Mouse (Mus musculus) hindbrain, embryonic 11.5 days (tissue): ENCODE measurements around the gene Tbc1d30. TPM values are rescaled to one million over a fixed set of nuclear protein-coding genes. Genes with fewer than 3 reads are reported as not detected.

Source experiments
- ATAC-seq: fragments of 200-750 bp; cut with Nextera tagmentation; 2 replicates; pipeline ENCODE4 v1.8.0; 2017; ENCODE audit warnings: mild to moderate bottlenecking, moderate TSS enrichment, moderate library complexity; ENCODE audit not compliant: low FRiP score
- DNase-seq: peaks from one replicate; pipeline ENCODE4 v3.0.0-alpha.2; 2015; ENCODE audit warnings: low spot score
- H3K27ac ChIP-seq: fragments of 300-500 bp; sonication (generic); 2 replicates; pipeline ENCODE4 v1.5.1; 2014; ENCODE audit warnings: mild to moderate bottlenecking, low read depth, low read length
- H3K27me3 ChIP-seq: fragments of 300-500 bp; sonication (generic); 2 replicates; pipeline ENCODE4 v1.6.1; 2014; ENCODE audit warnings: mild to moderate bottlenecking, low read length, moderate library complexity, mixed read lengths; ENCODE audit not compliant: control insufficient read depth, insufficient read depth
- H3K36me3 ChIP-seq: fragments of 300-500 bp; sonication (generic); 2 replicates; pipeline ENCODE4 v1.6.1; 2014; ENCODE audit warnings: mild to moderate bottlenecking, low read length, moderate library complexity, mixed read lengths; ENCODE audit not compliant: control insufficient read depth, insufficient read depth
- H3K4me1 ChIP-seq: fragments of 300-500 bp; sonication (generic); replicated peaks from 2 replicates; pipeline ENCODE4 v1.6.1; 2014; ENCODE audit warnings: low read length, mixed read lengths; ENCODE audit not compliant: control insufficient read depth, insufficient read depth
- H3K4me2 ChIP-seq: fragments of 300-500 bp; sonication (generic); replicated peaks from 2 replicates; pipeline ENCODE4 v1.6.1; 2014; ENCODE audit warnings: mild to moderate bottlenecking, low read depth, low read length
- H3K4me3 ChIP-seq: fragments of 300-500 bp; sonication (generic); 2 replicates; pipeline ENCODE4 v1.5.1; 2014; ENCODE audit warnings: low read depth, low read length
- H3K9ac ChIP-seq: fragments of 300-500 bp; sonication (generic); 2 replicates; pipeline ENCODE4 v1.6.1; 2014; ENCODE audit warnings: low read depth, low read length
- H3K9me3 ChIP-seq: fragments of 300-500 bp; sonication (generic); 2 replicates; pipeline ENCODE4 v1.6.1; 2016; ENCODE audit warnings: low read length; ENCODE audit not compliant: control insufficient read depth
- WGBS: fragments of 180-500 bp; shearing (Covaris S2); extraction: QIAGEN DNeasy Blood & Tissue Kit; methylation state at CpG from one replicate; pipeline ENCODE4 v1.1.7; 2014; 5-methylcytosine and 5-hydroxymethylcytosine counted together
- polyA plus RNA-seq: library from polyadenylated mRNA; unstranded; fragments of >200 nt; fragmentation: Nextera tagmentation; extraction: Ambion mirVana; gene quantifications from 2 replicates; pipeline ENCODE4 v1.2.1, GENCODE M21; 2014

The Tbc1d30 gene
- polyA plus RNA-seq, 1 experiment from 2014 or later, result 4.7 TPM

DNA sequence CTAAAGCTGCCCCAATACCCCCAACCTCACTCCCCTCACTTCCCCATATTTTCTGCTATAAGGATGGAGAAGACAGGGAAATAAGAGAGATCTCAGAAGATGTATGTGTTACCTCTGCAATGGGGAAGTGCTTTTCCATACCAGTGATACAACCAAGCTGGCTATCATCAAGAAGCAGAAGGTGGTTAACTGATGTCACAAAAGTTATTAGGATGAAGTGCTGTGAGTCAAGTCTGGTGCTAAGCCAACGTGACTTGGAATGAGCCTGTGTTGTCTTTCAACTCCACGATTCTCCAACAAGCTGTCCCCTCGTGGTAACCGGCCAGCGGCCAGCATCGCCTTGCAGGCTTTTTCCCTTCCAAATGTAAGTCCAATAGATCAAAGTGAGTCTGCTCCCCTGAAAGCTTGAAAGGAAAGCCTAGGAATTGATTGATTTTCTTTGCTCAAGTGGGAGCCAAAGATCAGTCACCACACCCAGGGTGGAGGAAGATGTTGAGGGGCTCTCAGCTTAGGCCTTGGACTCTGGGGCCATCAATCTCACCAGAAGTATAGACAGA, 90.0 kb downstream of the Tbc1d30 start:
- 84% methylated on average over 6 of the region's 6 CpGs for WGBS
- no peak for ATAC-seq
- H3K27me3 ChIP-seq, result no peaks in the 10 kb centered on the region

DNA sequence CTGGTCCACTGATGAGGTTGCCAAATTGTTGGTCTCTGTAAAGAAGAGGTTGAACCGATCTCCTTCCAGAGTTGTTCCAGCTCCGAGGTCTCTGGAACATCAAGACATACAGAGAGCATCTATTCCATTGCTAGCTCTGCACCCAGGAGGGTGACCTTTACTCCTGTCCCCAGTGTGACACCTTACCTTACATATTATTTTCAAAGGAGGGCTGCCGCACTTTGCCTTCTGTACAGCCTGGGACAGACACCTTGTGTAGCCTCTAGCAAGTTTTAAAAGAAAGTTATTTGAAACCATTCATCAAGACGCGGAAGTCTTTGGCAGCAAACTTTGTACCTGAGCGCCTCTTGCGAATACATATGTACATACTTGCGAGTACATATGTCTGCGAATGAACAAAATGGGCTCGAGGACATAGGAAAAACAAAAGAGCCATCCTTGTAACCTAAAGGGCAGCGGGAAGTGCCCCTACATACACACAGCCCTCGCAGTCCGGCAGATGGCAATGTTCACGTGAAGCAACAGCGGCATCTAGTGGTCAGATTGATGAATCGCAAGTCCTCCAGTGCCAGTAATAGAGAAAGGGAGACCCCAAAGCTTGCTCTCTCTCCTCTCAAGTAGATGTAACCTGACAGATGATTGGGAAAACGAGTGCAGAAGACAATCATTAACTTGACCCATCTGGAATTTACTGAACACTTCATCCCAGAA, 94.8 kb downstream of the Tbc1d30 start:
- Histone ChIP-seq H3K4me1 (no peaks in the 10 kb centered on the region), H3K27ac (no peak overlapping the region), H3K36me3 (no peaks in the 10 kb centered on the region), H3K9ac (no peak overlapping the region), H3K9me3 (no peaks in the 10 kb centered on the region), H3K27me3 (no peaks in the 10 kb centered on the region), H3K4me3 (no peak overlapping the region), H3K4me2 (no peak overlapping the region)
- ATAC-seq (peak; percentile 66; the same call in 1 of the 2 replicates), DNase-seq (peak; percentile 89)
- WGBS, result 25% methylated on average over 17 of the region's 17 CpGs

More for the DNA sequence above, 90.0 kb downstream of the Tbc1d30 start:
- Histone ChIP-seq H3K27ac (no peak overlapping the region), H3K36me3 (no peaks in the 10 kb centered on the region), H3K4me3 (no peak overlapping the region), H3K4me1 (no peaks in the 10 kb centered on the region), H3K9ac (no peak overlapping the region), H3K4me2 (no peak overlapping the region), H3K9me3 (no peaks in the 10 kb centered on the region)
- no peak for DNase-seq

DNA sequence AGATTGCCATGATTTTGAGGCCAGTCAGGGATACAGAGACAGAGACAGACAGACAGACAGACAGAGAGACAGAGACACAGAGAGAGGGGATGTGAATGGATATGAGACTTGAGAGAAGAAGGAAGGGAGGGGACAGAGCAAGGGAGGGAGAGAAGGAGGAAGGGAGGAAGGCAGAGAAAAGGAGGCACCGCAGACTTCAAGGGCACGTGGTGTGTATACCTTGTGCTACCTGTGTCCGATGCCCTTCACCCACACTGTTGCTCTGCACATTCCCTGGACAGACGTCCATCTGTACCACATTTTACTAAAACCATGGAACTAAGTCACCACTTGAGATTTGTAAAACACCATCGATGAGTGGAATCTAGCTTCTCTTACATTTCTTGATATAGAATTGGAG, 95.6 kb downstream of the Tbc1d30 start:
- ATAC-seq (no peak), DNase-seq (no peak)
- H3K9ac ChIP-seq, result no peak overlapping the region
- H3K4me3 ChIP-seq, result no peak overlapping the region
- no peaks in the 10 kb centered on the region for H3K9me3 ChIP-seq
- H3K27ac ChIP-seq, result no peak overlapping the region
- H3K4me1 ChIP-seq, result no peaks in the 10 kb centered on the region
- WGBS, result 91% methylated on average over 5 of the region's 5 CpGs
- H3K36me3 ChIP-seq, result no peaks in the 10 kb centered on the region
- H3K4me2 ChIP-seq, result no peak overlapping the region
- H3K27me3 ChIP-seq, result no peaks in the 10 kb centered on the region

DNA sequence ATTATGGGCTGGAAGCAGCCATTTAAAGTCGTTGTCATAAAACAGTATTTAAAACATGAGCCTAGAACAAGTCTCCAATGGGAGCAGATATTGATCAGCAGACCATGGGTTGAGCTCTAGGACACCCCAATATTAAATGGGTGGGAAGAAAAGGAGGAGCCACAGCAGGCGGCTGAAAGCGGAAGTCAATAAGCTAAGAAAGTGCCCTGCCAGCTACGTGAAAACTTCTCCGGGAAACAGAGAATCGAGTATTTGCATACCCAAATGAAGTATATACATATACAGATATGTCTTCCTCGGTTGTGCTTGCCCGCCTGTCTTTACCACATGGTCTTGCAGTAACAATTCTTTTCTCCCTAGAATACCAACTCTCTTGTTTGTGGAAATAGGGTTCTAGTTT, 96.7 kb downstream of the Tbc1d30 start:
- ATAC-seq, result no peak
- Histone ChIP-seq H3K9me3 (no peaks in the 10 kb centered on the region), H3K4me3 (no peak overlapping the region), H3K4me2 (no peak overlapping the region), H3K27ac (no peak overlapping the region), H3K36me3 (no peaks in the 10 kb centered on the region), H3K9ac (no peak overlapping the region), H3K4me1 (no peaks in the 10 kb centered on the region), H3K27me3 (no peaks in the 10 kb centered on the region)
- 81% methylated on average over 8 of the region's 8 CpGs for WGBS
- no peak for DNase-seq

DNA sequence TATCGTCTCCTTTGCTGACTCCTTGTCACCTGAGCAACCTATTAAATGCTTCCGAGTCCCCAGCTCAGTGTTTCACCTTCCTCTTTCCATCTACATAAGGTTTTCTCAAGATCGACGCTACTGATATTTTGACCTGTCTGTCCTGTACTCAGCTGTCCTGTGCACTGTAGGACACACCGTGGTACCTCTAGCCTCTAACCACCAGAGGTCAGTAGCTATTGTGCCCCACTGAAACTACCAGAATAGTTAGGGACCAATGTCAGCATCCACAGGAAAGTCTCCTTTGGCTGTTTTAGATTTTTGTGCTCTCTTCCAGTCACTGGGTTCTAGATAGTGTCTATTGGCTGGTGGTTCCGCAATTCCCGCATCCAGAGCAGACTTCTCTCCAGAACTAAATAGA, 98.3 kb downstream of the Tbc1d30 start:
- no peaks in the 10 kb centered on the region for H3K9me3 ChIP-seq
- 74% methylated on average over 7 of the region's 7 CpGs for WGBS
- H3K4me1 ChIP-seq, result no peaks in the 10 kb centered on the region
- no peak overlapping the region for H3K9ac ChIP-seq
- no peak for DNase-seq
- H3K4me2 ChIP-seq, result no peak overlapping the region
- no peaks in the 10 kb centered on the region for H3K27me3 ChIP-seq
- ATAC-seq, result no peak
- no peaks in the 10 kb centered on the region for H3K36me3 ChIP-seq
- H3K4me3 ChIP-seq, result no peak overlapping the region
- no peak overlapping the region for H3K27ac ChIP-seq

DNA sequence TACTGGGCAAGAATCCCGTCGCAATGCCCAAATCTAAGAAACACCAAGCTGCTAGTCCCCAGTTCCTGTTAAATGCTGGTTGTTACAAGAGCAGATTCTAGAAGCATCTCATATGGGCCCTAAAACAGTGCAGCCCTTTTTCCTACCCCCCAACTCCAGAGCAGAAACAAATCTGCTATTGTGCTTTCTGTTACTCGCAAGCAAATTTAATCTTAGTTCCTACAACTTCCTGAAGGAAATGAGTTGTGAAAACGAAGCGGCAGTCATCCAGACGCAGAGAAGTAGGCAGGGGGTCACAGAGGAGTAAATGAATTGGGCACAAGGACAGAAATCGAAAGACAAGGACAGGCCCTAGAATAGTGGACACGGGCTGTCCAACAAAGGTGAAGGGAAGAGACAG, 99.9 kb downstream of the Tbc1d30 start:
- H3K36me3 ChIP-seq, result no peaks in the 10 kb centered on the region
- no peaks in the 10 kb centered on the region for H3K4me1 ChIP-seq
- H3K27me3 ChIP-seq, result no peaks in the 10 kb centered on the region
- H3K27ac ChIP-seq, result no peak overlapping the region
- H3K4me3 ChIP-seq, result no peak overlapping the region
- H3K9ac ChIP-seq, result no peak overlapping the region
- no peak overlapping the region for H3K4me2 ChIP-seq
- WGBS, result 75% methylated on average over 8 of the region's 8 CpGs
- no peaks in the 10 kb centered on the region for H3K9me3 ChIP-seq
- ATAC-seq, result no peak
- DNase-seq, result no peak

DNA sequence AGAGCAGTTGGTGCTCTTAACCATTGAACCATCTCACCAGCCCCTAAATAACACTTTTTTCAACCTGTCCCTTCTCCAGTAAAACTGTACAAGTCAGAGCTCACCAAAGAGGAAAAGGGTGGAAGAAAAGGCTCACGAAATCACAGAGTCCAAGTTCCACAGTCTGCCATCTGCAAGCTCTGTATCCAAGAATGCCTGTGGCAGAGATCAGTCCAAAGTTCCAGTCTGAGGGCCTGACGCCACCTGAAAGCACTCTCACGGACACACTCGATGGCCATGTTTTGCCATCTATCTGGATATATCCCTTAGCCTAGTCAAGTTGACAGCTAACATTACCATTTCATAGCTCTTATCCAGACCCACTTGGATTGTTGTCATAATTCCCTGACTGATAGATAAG, 101.3 kb downstream of the Tbc1d30 start:
- no peak overlapping the region for H3K9ac ChIP-seq
- H3K4me2 ChIP-seq, result no peak overlapping the region
- no peaks in the 10 kb centered on the region for H3K4me1 ChIP-seq
- H3K4me3 ChIP-seq, result no peak overlapping the region
- no peaks in the 10 kb centered on the region for H3K27me3 ChIP-seq
- H3K36me3 ChIP-seq, result no peaks in the 10 kb centered on the region
- 91% methylated on average over 4 of the region's 4 CpGs for WGBS
- ATAC-seq (no peak), DNase-seq (no peak)
- no peaks in the 10 kb centered on the region for H3K9me3 ChIP-seq
- H3K27ac ChIP-seq, result no peak overlapping the region

DNA sequence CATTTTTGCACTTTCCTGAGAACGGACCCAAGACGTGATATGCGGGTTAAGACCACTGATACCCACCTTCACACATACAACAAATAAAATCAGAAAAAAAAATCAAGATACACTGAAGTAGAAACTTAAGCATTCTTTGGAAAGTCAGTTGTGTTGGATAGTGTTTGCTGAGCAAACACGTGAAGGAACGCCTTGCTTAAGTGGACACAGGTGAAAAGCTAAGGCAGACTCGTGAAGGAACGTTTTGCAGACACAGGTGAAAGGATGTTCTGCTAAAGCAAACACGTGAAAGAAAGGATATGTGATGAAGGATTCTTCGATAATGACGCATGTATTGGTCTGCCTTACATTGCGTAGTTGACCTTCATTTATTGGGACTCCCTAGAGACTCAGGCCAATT, 103.5 kb downstream of the Tbc1d30 start:
- WGBS, result 94% methylated on average over 11 of the region's 11 CpGs
- no peak for DNase-seq
- Histone ChIP-seq H3K9me3 (no peaks in the 10 kb centered on the region), H3K27ac (no peak overlapping the region), H3K4me2 (no peak overlapping the region), H3K27me3 (no peaks in the 10 kb centered on the region), H3K4me3 (no peak overlapping the region), H3K36me3 (no peaks in the 10 kb centered on the region), H3K4me1 (no peaks in the 10 kb centered on the region), H3K9ac (no peak overlapping the region)
- no peak for ATAC-seq

DNA sequence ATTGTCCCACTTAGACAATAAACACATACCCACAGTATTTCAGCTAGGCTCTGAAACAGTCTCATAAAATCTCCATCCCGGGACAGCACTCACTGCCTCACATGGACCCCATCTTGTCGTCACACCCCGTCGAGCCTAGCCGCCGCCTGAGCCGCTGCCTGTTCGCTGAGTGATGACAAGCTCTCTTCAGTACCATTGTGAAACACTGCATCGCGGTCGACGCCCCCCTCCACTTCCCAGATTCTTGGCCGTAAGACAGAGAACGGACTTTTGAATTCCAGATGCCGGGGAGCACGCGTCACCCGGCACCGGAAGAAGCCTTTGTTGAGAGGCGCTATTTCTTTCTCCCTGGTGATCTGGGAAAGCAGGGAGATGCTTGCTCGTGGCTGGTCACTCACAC, 104.1 kb downstream of the Tbc1d30 start:
- Histone ChIP-seq H3K9ac (no peak overlapping the region), H3K36me3 (no peaks in the 10 kb centered on the region), H3K9me3 (no peaks in the 10 kb centered on the region), H3K4me3 (no peak overlapping the region), H3K4me1 (no peaks in the 10 kb centered on the region), H3K4me2 (no peak overlapping the region), H3K27ac (no peak overlapping the region), H3K27me3 (no peaks in the 10 kb centered on the region)
- ATAC-seq (no peak), DNase-seq (no peak)
- WGBS, result 81% methylated on average over 21 of the region's 21 CpGs
